Mouse (Mus musculus): Measurements from ENCODE around the gene Evpl. TPM values are rescaled to one million over a fixed set of nuclear protein-coding genes. Genes with fewer than 3 reads are reported as not detected.

Evpl gene
- polyA plus RNA-seq, 1 experiment, result 6.9 TPM

- DNase-seq (ENCODE audit: low read depth, low spot score), result no peak
- 62% methylated on average over 9 of the region's 9 CpGs for WGBS
Measured at GRCm38 (mm10) chr11:116255982-116256675, 18.3 kb upstream of the Evpl start.

GRCm38 (mm10) chr11:116255090-116255981, 17.5 kb upstream of the Evpl start:
- 76% methylated on average over 22 of the region's 22 CpGs for WGBS
- DNase-seq (ENCODE audit: low read depth, low spot score), result no peak

GRCm38 (mm10) chr11:116254627-116255026, 16.8 kb upstream of the Evpl start:
- no peak for DNase-seq (ENCODE audit: low read depth, low spot score)
- 47% methylated on average over 9 of the region's 9 CpGs for WGBS

GRCm38 (mm10) chr11:116253076-116253600, 15.3 kb upstream of the Evpl start:
- 82% methylated on average over 3 of the region's 3 CpGs for WGBS
- no peak for DNase-seq (ENCODE audit: low read depth, low spot score)

GRCm38 (mm10) chr11:116250898-116251297, 13.0 kb upstream of the Evpl start:
- 93% methylated on average over 8 of the region's 8 CpGs for WGBS
- DNase-seq (ENCODE audit: low read depth, low spot score), result no peak

GRCm38 (mm10) chr11:116247502-116248222, 9.8 kb upstream of the Evpl start:
- DNase-seq (ENCODE audit: low read depth, low spot score), result peak; percentile 44
- WGBS, result 41% methylated on average over 14 of the region's 14 CpGs

- WGBS, result 76% methylated on average over 6 of the region's 6 CpGs
- DNase-seq (ENCODE audit: low read depth, low spot score), result no peak
Measured at GRCm38 (mm10) chr11:116245616-116246015, 7.7 kb upstream of the Evpl start.

- DNase-seq (ENCODE audit: low read depth, low spot score), result no peak
- 85% methylated on average over 8 of the region's 8 CpGs for WGBS
Measured at GRCm38 (mm10) chr11:116244580-116244979, 6.7 kb upstream of the Evpl start.

- DNase-seq (ENCODE audit: low read depth, low spot score), result no peak
- 40% methylated on average over 12 of the region's 12 CpGs for WGBS
Measured at GRCm38 (mm10) chr11:116241744-116242235, 3.9 kb upstream of the Evpl start.

- WGBS, result 75% methylated on average over 7 of the region's 7 CpGs
- no peak for DNase-seq (ENCODE audit: low read depth, low spot score)
Measured at GRCm38 (mm10) chr11:116239797-116240196, 1.9 kb upstream of the Evpl start.

- no peak for DNase-seq (ENCODE audit: low read depth, low spot score)
- WGBS, result 94% methylated on average over 8 of the region's 8 CpGs
Measured at GRCm38 (mm10) chr11:116234901-116235300, 3.0 kb downstream of the Evpl start.

- no peak for DNase-seq (ENCODE audit: low read depth, low spot score)
- 73% methylated on average over 17 of the region's 17 CpGs for WGBS
Measured at GRCm38 (mm10) chr11:116232427-116232826, 5.5 kb downstream of the Evpl start.

GRCm38 (mm10) chr11:116228699-116229098, 9.2 kb downstream of the Evpl start:
- WGBS, result 74% methylated on average over 4 of the region's 4 CpGs
- DNase-seq (ENCODE audit: low read depth, low spot score), result no peak

GRCm38 (mm10) chr11:116226414-116226813, 11.5 kb downstream of the Evpl start:
- DNase-seq (ENCODE audit: low read depth, low spot score), result peak; percentile 83
- WGBS, result 0% methylated on average over 2 of the region's 2 CpGs

- 66% methylated on average over 23 of the region's 23 CpGs for WGBS
- no peak for DNase-seq (ENCODE audit: low read depth, low spot score)
Measured at GRCm38 (mm10) chr11:116222740-116223059, 15.2 kb downstream of the Evpl start.

GRCm38 (mm10) chr11:116221931-116222739, 15.7 kb downstream of the Evpl start:
- WGBS, result 58% methylated on average over 53 of the region's 53 CpGs
- DNase-seq (ENCODE audit: low read depth, low spot score), result no peak

- no peak for DNase-seq (ENCODE audit: low read depth, low spot score)
- WGBS, result 14% methylated on average over 4 of the region's 4 CpGs
Measured at GRCm38 (mm10) chr11:116219885-116220284, 18.0 kb downstream of the Evpl start.

- peak; percentile 99 for DNase-seq (ENCODE audit: low read depth, low spot score)
- 3% methylated on average over 7 of the region's 7 CpGs for WGBS
Measured at GRCm38 (mm10) chr11:116218737-116219400, 19.0 kb downstream of the Evpl start.

- 40% methylated on average over 2 of the region's 2 CpGs for WGBS
- DNase-seq (ENCODE audit: low read depth, low spot score), result no peak
Measured at GRCm38 (mm10) chr11:116218263-116218662, 19.6 kb downstream of the Evpl start.
